Mouse (Mus musculus): ENCODE data around the gene Abcb7.

Abcb7 gene

DNA sequence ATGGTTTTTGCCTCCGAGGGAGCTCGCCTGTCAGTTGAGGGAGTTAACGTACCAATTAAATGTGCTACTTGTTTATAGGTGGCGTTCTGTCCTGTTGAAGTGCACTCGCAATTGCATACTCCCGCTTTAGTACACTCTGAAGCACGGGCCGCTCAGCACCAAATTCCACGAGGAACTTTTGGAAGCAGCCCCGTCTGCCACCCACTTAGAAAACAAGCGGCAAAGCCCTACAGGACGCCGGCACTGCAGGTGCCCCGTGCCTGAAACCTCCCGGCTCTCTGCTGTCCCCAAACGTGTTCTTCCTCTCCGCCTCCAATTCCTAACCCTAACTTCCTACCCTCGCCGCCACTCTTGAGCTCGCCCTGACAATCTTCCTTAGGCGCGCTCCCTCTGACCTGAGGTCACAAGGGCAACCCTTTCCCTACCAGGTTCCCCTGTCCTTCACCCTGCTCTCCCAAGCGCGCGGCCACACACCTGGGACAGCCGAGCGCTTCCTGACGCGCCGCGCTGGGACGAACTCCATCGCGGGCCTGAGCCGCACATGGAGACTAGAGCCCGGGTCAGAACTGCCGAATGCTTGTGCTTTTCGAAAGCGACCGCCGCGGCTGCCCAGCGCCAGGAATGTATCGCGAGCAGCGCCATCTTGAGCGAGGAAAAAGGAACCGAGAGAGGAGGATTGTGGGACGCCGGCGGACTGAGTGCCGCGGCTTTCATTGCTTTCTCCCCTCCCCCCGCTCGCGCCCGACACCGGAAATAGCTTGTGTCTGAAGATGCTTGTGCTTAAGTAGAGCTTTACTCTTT is at the start of gene Abcb7:
TSS of gene Abcb7 (minus strand) at position 674 of the 801 bp plus-strand sequence.
- DNase-seq (ENCODE audit: low spot score in 2 of 2): peak; percentile 81 to 86

DNA sequence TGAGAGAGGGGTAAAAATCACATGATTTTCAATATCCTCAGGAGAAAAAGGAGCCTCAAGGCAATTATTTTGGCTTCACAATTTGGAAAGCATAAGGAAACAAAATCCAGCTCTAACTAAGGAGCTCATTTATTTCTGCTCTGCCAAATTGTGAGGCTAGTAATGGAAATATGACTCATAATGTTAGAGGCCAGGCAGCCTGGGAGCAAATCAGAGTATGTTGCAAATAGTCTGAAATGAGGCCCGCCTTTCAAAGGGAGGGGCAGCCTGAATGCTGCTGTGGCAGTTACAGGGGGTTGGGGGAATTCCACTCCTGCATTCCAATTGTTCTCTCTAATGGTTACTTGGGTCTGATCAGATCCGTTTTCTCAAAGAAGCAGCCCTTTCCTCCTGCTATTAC is 48.1 kb upstream of the Abcb7 start:
- DNase-seq (ENCODE audit: low spot score in 2 of 2): no peak

- no peak for DNase-seq (ENCODE audit: low spot score in 2 of 2)
Measured at GRCm38 (mm10) chrX:104452433-104452832, 38.8 kb upstream of the Abcb7 start.

- DNase-seq (ENCODE audit: low spot score in 2 of 2): no peak
Measured at GRCm38 (mm10) chrX:104433456-104433855, 19.8 kb upstream of the Abcb7 start.

DNA sequence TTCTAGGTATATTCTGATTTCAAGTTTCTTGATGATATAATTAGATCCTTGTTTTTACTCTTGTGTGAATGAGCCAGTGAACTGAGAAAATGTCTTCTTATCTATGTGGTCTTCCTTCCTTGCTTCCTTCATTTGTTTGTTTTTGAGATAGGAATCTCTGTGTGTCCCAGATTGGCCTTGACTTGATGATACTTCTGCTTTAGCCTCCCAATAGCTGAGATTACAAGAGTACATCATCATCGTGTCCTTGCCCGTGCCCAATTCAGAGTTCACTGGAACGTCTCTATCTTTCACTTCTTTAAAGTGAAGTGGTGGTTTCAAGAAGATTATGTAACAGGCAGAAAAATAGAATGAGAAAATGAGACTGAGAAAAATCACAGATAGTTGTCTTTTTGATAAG is 14.5 kb upstream of the Abcb7 start:
- no peak for DNase-seq (ENCODE audit: low spot score in 2 of 2)

DNA sequence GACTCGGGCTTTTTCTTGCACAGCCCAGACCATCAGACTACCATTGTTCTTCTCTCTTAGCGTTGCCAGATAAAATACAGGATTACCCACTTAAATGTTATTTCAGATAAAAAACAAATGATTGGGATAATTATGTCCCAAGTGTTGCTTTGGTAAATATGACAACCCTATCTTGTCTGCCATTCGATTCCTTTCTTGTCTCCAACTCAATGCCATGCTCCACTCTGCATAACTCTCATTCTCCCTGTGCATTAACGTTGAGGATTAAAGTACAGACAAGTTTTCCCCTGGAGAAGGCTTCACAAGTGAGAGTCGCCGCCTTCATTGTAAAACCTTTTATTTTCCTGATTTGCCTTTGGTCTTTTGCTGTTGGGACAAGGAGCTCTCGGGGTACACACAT is 339 bp upstream of the Abcb7 start:
- DNase-seq (ENCODE audit: low spot score in 2 of 2): no peak

DNA sequence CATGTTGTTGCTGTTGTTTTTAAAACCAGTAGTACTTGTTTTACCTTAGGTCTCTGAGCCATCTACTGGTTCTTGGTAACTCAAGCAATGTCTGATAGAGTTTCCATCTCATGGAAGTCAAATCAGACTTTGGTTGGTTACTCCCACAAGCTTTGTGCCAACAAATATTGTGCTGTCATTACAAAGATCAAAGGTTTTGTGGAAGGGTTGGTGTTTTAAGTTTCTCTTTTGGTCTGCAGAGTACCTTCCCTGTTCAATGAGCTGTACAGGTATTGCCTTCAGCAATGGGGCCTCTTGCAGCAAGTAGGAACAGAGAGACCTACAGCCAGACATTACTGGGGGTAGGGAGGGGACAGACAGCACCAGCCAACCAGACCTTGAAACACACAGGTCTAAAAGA is 5.5 kb downstream of the Abcb7 start:
- DNase-seq (ENCODE audit: low spot score in 2 of 2): no peak

DNA sequence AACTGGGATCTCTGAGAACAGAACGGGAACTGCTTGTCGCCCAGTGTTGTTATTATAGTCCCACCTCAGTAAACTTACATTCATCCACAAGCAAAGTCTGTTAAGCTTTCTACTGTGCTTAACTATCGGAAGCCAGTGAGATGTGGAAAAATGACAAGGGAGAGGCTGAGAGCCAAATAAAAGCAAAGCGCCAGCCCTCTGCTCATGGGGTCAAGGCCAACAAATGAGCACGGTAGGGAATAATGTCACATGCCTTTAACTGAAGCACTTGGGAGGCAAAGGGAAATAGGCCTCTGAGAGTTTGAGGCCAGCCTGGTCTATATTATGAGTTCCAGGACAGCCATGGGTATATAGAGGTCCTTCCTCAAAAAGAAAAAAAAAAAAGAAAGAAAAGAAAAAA is 11.2 kb downstream of the Abcb7 start:
- no peak for DNase-seq (ENCODE audit: low spot score in 2 of 2)

GRCm38 (mm10) chrX:104401134-104401533 is 12.5 kb downstream of the Abcb7 start:
- no peak for DNase-seq (ENCODE audit: low spot score in 2 of 2)

- DNase-seq (ENCODE audit: low spot score in 2 of 2): no peak
Measured at GRCm38 (mm10) chrX:104397526-104397925, 16.1 kb downstream of the Abcb7 start.

DNA sequence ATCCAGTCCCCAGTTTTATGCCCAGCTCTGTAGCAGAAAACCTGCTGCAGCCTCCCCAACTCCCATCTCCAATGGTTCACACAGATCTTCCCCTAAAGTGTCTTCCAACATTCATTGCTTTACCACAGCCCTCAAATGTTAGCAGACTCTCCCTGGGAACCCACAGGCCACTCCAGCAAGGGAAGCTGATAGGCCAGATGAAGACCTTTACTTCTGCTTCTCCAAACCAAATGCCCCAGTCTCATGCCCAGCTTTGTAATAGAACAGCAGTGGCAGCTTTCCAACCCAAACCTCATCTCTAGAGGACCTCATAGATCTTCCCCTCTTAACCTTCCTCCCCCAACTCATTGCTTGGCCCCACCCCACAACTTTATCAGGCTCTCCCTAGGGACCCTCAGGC is 54.0 kb downstream of the Abcb7 start:
- DNase-seq (ENCODE audit: low spot score in 2 of 2): no peak

DNA sequence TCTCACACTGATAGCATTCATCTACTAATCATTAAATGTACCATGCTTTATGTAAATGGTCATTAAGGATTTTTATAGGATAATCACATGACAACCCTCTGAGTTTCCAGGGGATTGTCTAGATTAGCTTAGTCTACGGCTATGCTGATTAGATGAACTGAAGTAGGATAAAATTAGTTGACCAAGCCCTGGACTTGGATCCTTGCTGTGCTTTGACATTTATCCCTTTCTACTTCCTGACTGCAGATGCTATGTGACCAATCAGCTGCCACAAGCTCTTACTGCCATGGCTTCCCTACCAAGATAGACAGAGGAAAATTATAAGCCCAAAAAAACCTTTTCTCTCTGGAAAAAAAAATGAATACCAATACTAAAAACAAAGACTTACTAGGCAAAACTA is 57.8 kb downstream of the Abcb7 start:
- no peak for DNase-seq (ENCODE audit: low spot score in 2 of 2)

DNA sequence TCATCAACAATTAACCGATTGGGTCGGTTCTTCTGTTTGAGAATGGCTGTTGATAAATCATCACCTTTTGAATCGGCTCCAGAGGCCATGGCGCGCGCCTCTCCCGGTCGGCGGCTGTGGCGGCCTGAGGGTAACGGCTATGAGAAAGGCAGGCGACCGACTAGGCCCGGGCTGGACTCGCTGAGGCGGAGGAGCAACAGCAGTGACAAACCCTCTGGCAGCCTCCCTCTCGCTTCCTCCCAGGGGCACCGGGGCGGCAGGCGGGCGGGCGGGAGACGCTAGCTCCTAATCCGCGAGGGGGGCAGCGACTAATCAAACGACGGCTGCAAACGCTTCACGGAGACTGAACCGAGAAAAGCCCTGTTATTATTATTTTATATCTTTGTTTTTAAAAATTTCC is 65.5 kb downstream of the Abcb7 start:
- DNase-seq (ENCODE audit: low spot score in 2 of 2): peak in 1 of 2 experiments; percentile 2

DNA sequence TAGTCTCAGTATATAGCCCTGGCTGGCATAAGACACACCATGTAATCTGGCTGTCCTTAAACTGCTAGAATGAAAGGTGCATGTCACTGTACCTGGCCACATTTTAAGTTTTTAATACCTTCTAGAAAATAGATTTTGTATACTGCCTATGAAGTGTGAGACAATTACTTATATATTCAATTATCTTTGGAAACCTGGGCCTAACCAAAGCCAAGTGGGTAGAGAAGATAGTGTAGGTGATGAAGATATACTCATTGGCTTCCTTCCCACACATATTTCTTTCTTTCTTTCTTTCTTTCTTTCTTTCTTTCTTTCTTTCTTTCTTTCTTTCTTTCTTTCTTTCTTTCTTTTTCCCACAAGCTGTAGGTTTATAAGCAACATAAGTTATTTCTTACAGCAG is 121.9 kb downstream of the Abcb7 start:
- no peak for DNase-seq (ENCODE audit: low spot score in 2 of 2)

DNA sequence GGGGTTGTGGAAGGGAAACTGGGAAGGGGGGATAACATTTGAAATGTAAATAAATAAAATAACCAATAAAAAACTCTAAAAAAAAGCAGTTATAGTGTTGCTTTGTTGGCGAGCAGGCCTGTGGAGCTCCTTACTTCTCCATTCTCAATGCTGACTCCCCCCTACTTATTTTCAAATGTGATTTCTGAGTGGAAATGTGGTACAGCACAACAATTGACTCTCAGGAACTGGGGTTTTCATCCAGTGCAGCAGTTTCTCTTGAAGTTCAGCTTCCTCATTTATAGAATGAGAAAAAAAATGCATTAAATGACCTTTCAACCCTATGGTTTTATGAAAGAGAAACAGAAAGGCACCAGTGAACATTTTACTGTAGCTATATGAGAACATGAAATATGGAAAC is 133.8 kb downstream of the Abcb7 start:
- no peak for DNase-seq (ENCODE audit: low spot score in 2 of 2)

DNA sequence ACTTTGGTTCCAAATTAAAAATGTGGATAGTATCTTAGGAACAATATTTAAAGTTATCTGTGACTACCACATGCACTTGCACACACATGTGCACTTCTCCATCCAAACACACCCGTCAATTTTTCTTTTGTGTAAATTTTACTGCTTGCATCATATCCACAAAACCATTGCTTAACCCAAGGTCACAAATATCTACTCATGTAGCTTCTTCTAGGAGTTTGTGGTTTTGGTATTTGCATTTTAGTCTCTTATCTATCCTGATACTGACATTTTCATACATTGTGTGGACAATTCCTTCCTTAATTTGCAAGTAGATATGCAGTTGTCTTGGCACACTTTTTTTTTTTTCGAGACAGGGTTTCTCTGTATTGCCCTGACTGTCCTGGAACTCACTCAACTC is 149.3 kb downstream of the Abcb7 start:
- DNase-seq (ENCODE audit: low spot score in 2 of 2): no peak

DNA sequence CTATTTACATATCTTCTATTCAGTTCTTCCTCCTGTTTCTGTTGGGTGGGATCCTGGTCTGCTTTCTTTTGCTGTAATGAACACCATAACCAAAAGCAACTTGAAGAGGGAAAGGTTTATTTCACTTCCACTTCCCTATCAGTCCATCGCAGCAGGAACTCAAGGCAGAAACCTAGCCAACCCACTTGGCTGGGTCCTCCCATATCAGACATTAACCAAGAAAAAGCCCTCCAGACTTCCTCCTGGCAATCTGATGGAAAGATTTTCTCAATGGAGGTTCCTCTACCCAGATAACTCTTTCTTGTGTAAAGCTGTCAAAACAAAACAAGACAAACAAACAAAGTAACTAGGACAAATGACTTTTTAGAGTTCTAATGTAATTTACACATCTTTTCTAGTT is 151.2 kb downstream of the Abcb7 start:
- DNase-seq (ENCODE audit: low spot score in 2 of 2): no peak

DNA sequence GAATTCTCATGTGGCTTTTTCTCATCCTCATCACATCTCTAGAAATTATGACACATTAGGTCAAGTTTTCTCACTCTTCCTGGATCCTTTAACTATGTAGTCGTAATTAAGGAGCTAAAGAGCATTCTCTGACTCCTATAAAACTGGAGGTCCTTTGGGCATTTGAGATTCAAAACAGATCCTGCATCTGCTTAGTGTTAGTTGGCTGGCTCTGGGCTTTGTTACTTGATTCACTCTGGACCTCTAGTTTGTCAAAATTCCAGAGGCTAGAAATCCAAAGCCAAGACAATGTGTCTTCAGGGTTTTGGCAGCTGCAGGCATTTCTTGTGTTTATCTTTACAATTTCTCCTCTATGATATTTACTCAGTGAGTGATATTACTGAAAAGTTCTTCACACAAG is 157.1 kb downstream of the Abcb7 start:
- DNase-seq (ENCODE audit: low spot score in 2 of 2): no peak

Measured in spleen, postnatal 36 days (tissue).